Mouse (Mus musculus) MEL (cell line): ENCODE results near the gene Hnrnpa2b1. TPM values are rescaled to one million over a fixed set of nuclear protein-coding genes. Genes with fewer than 3 reads are reported as not detected.

Experiments
- DNase-seq: peaks from one replicate; pipeline ENCODE4 v3.0.0; 2011; ENCODE audit warnings: low read depth, low spot score
- H3K27ac ChIP-seq: 2 replicates; pipeline ENCODE4 v1.5.1; 2012; ENCODE audit warnings: low read depth, mild to moderate bottlenecking, control low read depth, low read length, moderate library complexity; ENCODE audit not compliant: control insufficient read depth
- H3K27me3 ChIP-seq, 2 experiments: fragments of 150-350 bp in 1 of 2; sonication (generic) in 1 of 2; 2 replicates each; pipeline ENCODE4 v1.6.1; 2012; ENCODE audit warnings: low read length in 2 of 2, mild to moderate bottlenecking in 2 of 2, improper control_type of control experiment in 1 of 2, moderate library complexity in 1 of 2; ENCODE audit not compliant: insufficient read depth in 2 of 2, control insufficient read depth in 1 of 2
- H3K36me3 ChIP-seq, 2 experiments: 2 replicates each; pipeline ENCODE4 v1.6.1; 2012 to 2014; ENCODE audit warnings: low read length in 2 of 2, improper control_type of control experiment in 1 of 2, inconsistent platforms in 1 of 2, mild to moderate bottlenecking in 1 of 2; ENCODE audit not compliant: insufficient read depth in 2 of 2, control insufficient read depth in 1 of 2
- H3K4me1 ChIP-seq, 2 experiments: fragments of 150-350 bp in 1 of 2; sonication (generic) in 1 of 2; 2 replicates each; pipeline ENCODE4 v1.6.1; 2012; ENCODE audit warnings: low read length in 2 of 2, improper control_type of control experiment in 1 of 2, mild to moderate bottlenecking in 1 of 2; ENCODE audit not compliant: insufficient read depth in 2 of 2, control insufficient read depth in 1 of 2
- H3K4me3 ChIP-seq, 2 experiments: fragments of 150-350 bp in 1 of 2; sonication (generic) in 1 of 2; 2 replicates each; pipeline ENCODE4 v1.5.1; 2012; ENCODE audit warnings: low read depth in 2 of 2, low read length in 2 of 2, mild to moderate bottlenecking in 2 of 2, moderate library complexity in 2 of 2, control low read depth in 1 of 2, improper control_type of control experiment in 1 of 2; ENCODE audit not compliant: control insufficient read depth in 1 of 2, insufficient read depth in 1 of 2
- H3K79me2 ChIP-seq: 2 replicates; pipeline ENCODE4 v1.6.1; 2012; ENCODE audit warnings: mild to moderate bottlenecking, low read length, moderate library complexity; ENCODE audit not compliant: control insufficient read depth, poor library complexity, insufficient read depth
- H3K9ac ChIP-seq: 2 replicates; pipeline ENCODE4 v1.6.1; 2012; ENCODE audit warnings: low read depth, mild to moderate bottlenecking, control low read depth, low read length, moderate library complexity; ENCODE audit not compliant: control insufficient read depth, poor library complexity, severe bottlenecking
- H3K9me3 ChIP-seq: fragments of 150-350 bp; sonication (generic); replicated peaks from 2 replicates; pipeline ENCODE4 v1.6.1; 2012; ENCODE audit warnings: mild to moderate bottlenecking, low read length, improper control_type of control experiment, moderate library complexity; ENCODE audit not compliant: insufficient read depth
- BHLHE40 ChIP-seq: IDR thresholded peaks from 2 replicates; pipeline ENCODE4 v1.6.1; 2012; ENCODE audit warnings: low read depth, mild to moderate bottlenecking, inconsistent platforms, low read length, improper control_type of control experiment, borderline replicate concordance
- CHD1 ChIP-seq: IDR thresholded peaks from 2 replicates; pipeline ENCODE4 v1.6.1; 2012; ENCODE audit warnings: low read depth, mild to moderate bottlenecking, inconsistent platforms, low read length, improper control_type of control experiment
- CHD2 ChIP-seq: IDR thresholded peaks from 2 replicates; pipeline ENCODE4 v1.6.1; 2011; ENCODE audit warnings: low read length, improper control_type of control experiment
- CTCF ChIP-seq, 3 experiments: IDR thresholded peaks in 2 of 3; conservative IDR thresholded peaks in 1 of 3; 2 replicates each; pipeline ENCODE4 v1.5.1; 2011 to 2012; ENCODE audit warnings: low read length in 3 of 3, low read depth in 2 of 3, mild to moderate bottlenecking in 2 of 3, improper control_type of control experiment in 1 of 3, inconsistent platforms in 1 of 3, mixed read lengths in 1 of 3, moderate library complexity in 1 of 3; ENCODE audit not compliant: control insufficient read depth in 1 of 3, insufficient read depth in 1 of 3, poor library complexity in 1 of 3, severe bottlenecking in 1 of 3
- E2F4 ChIP-seq: IDR thresholded peaks from 2 replicates; pipeline ENCODE4 v1.6.1; 2011; ENCODE audit warnings: low read depth, low read length, improper control_type of control experiment, borderline replicate concordance
- GABPA ChIP-seq: IDR thresholded peaks from 2 replicates; pipeline ENCODE4 v1.6.1; 2012; ENCODE audit warnings: low read depth, mild to moderate bottlenecking, inconsistent platforms, low read length, improper control_type of control experiment, moderate library complexity
- GATA1 ChIP-seq: IDR thresholded peaks from 2 replicates; pipeline ENCODE4 v1.6.1; 2011; ENCODE audit warnings: low read depth, low read length, improper control_type of control experiment
- HCFC1 ChIP-seq: IDR thresholded peaks from 2 replicates; pipeline ENCODE4 v1.6.1; 2012; ENCODE audit warnings: low read depth, mild to moderate bottlenecking, inconsistent platforms, low read length, improper control_type of control experiment, moderate library complexity
- JUND ChIP-seq: IDR thresholded peaks from 2 replicates; pipeline ENCODE4 v1.6.1; 2011; ENCODE audit warnings: low read depth, mild to moderate bottlenecking, improper control_type of control experiment, low read length
- KAT2A ChIP-seq: conservative IDR thresholded peaks from 2 replicates; pipeline ENCODE4 v1.6.1; 2012; ENCODE audit warnings: low read depth, low read length, improper control_type of control experiment, inconsistent platforms
- MAFK ChIP-seq: IDR thresholded peaks from 2 replicates; pipeline ENCODE4 v1.6.1; 2011; ENCODE audit warnings: low read depth, mild to moderate bottlenecking, low read length, improper control_type of control experiment, borderline replicate concordance
- MAX ChIP-seq: IDR thresholded peaks from 2 replicates; pipeline ENCODE4 v1.6.1; 2011; ENCODE audit warnings: low read length, improper control_type of control experiment
- MAZ ChIP-seq: IDR thresholded peaks from 2 replicates; pipeline ENCODE4 v1.6.1; 2012; ENCODE audit warnings: low read depth, mild to moderate bottlenecking, inconsistent platforms, low read length, improper control_type of control experiment
- MEF2A ChIP-seq: IDR thresholded peaks from 2 replicates; pipeline ENCODE4 v1.6.1; 2014; ENCODE audit warnings: low read depth, mild to moderate bottlenecking, inconsistent platforms, low read length, improper control_type of control experiment; ENCODE audit not compliant: poor library complexity, insufficient replicate concordance, severe bottlenecking; ENCODE audit errors: extremely low read depth
- MXI1 ChIP-seq: IDR thresholded peaks from 2 replicates; pipeline ENCODE4 v1.6.1; 2011; ENCODE audit warnings: mild to moderate bottlenecking, low read depth, low read length, improper control_type of control experiment
- MYB ChIP-seq: IDR thresholded peaks from 2 replicates; pipeline ENCODE4 v1.6.1; 2011; ENCODE audit warnings: mild to moderate bottlenecking, low read depth, low read length, improper control_type of control experiment
- MYC ChIP-seq: IDR thresholded peaks from 2 replicates; pipeline ENCODE4 v1.6.1; 2011; ENCODE audit warnings: low read depth, mild to moderate bottlenecking, low read length, improper control_type of control experiment, moderate library complexity
- NELFE ChIP-seq: IDR thresholded peaks from 2 replicates; pipeline ENCODE4 v1.6.1; 2011; ENCODE audit warnings: low read depth, low read length, improper control_type of control experiment
- NRF1 ChIP-seq: IDR thresholded peaks from 2 replicates; pipeline ENCODE4 v1.6.1; 2014; ENCODE audit warnings: low read depth, mild to moderate bottlenecking, inconsistent platforms, low read length, improper control_type of control experiment, moderate library complexity; ENCODE audit not compliant: poor library complexity, insufficient read depth, severe bottlenecking
- POLR2AphosphoS5 ChIP-seq: IDR thresholded peaks from 2 replicates; pipeline ENCODE4 v1.6.1; 2012; ENCODE audit warnings: low read depth, borderline replicate concordance, mild to moderate bottlenecking, inconsistent platforms, low read length, moderate library complexity, mixed read lengths
- RAD21 ChIP-seq: IDR thresholded peaks from 2 replicates; pipeline ENCODE4 v1.6.1; 2011; ENCODE audit warnings: mild to moderate bottlenecking, low read depth, low read length, improper control_type of control experiment
- SIN3A ChIP-seq: IDR thresholded peaks from 2 replicates; pipeline ENCODE4 v1.6.1; 2012; ENCODE audit warnings: low read length, improper control_type of control experiment, inconsistent platforms
- UBTF ChIP-seq: IDR thresholded peaks from 2 replicates; pipeline ENCODE4 v1.6.1; 2012; ENCODE audit warnings: low read depth, mild to moderate bottlenecking, inconsistent platforms, low read length, improper control_type of control experiment, moderate library complexity, borderline replicate concordance; ENCODE audit not compliant: insufficient read depth
- USF1 ChIP-seq: IDR thresholded peaks from 2 replicates; pipeline ENCODE4 v1.6.1; 2014; ENCODE audit warnings: low read depth, mild to moderate bottlenecking, inconsistent platforms, low read length, improper control_type of control experiment, moderate library complexity
- USF2 ChIP-seq, 2 experiments: IDR thresholded peaks; 2 replicates each; pipeline ENCODE4 v1.6.1; 2011 to 2012; ENCODE audit warnings: improper control_type of control experiment in 2 of 2, low read length in 2 of 2, borderline replicate concordance in 1 of 2, inconsistent platforms in 1 of 2, low read depth in 1 of 2, mild to moderate bottlenecking in 1 of 2; ENCODE audit not compliant: insufficient read depth in 1 of 2
- ZC3H11A ChIP-seq: IDR thresholded peaks from 2 replicates; pipeline ENCODE4 v1.6.1; 2012; ENCODE audit warnings: low read depth, mild to moderate bottlenecking, inconsistent platforms, low read length, improper control_type of control experiment
- ZMIZ1 ChIP-seq: IDR thresholded peaks from 2 replicates; pipeline ENCODE4 v1.6.1; 2012; ENCODE audit warnings: low read depth, mild to moderate bottlenecking, inconsistent platforms, low read length, improper control_type of control experiment, moderate library complexity
- polyA plus RNA-seq, 2 experiments: library from polyadenylated mRNA; stranded (reverse) in 1 of 2; unstranded in 1 of 2; fragments of >175 nt in 1 of 2; fragments of >200 nt in 1 of 2; gene quantifications; 2 replicates each; pipeline versions ENCODE4 v1.2.1 to v1.2.4; 2012; ENCODE audit warnings: low replicate concordance in 2 of 2, low read depth in 1 of 2; ENCODE audit not compliant: insufficient read length in 2 of 2, insufficient read depth in 1 of 2, missing spikeins in 1 of 2
- total RNA-seq: library from RNA; depleted of rRNA; stranded (reverse); fragments of 300-350 nt; gene quantifications from 2 replicates; pipeline ENCODE4 v1.2.3, GENCODE M21; 2012

The Hnrnpa2b1 gene
- total and polyA plus RNA-seq, 3 experiments = 635 to 1,710 (median 1,226) TPM

DNA sequence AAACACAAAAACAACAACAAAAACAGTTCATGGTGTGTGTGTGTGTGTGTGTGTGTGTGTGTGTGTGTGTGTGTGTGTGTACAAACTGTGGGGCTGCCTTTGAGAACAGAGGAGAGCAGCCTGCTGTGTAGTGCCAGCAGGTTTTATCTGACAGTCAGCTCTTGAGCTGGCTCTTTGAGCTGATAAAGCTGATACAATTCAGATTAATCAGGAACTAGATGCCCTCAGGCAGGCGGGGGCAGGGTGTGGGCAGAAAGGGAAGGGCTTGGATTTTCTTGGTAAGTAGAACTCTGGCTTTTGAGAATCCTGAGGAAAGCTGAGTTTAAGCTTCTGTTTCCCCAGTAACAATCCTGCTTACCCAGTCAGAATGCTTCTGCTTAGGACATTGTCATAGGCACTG lies 36.0 kb upstream of the Hnrnpa2b1 start:
- Histone ChIP-seq H3K9me3 (no peaks in the 10 kb centered on the region), H3K36me3 (peaks cover 0 to 7% of the 10 kb centered on the region in 2 experiments; a peak in 2 of 4 replicates), H3K79me2 (no peaks in the 10 kb centered on the region), H3K4me1 (peaks cover 0 to 3% of the 10 kb centered on the region in 2 experiments; a peak in 3 of 4 replicates), H3K4me3 (no peak overlapping the region), H3K9ac (no peak overlapping the region), H3K27me3 (no peaks in the 10 kb centered on the region), H3K27ac (no peak overlapping the region)
- no peak for DNase-seq
- TF ChIP-seq SIN3A (no peak), ZMIZ1 (no peak), KAT2A (no peak), GATA1 (peak; percentile 44; the same call in 1 of the 2 replicates), MEF2A (no peak), BHLHE40 (no peak)

DNA sequence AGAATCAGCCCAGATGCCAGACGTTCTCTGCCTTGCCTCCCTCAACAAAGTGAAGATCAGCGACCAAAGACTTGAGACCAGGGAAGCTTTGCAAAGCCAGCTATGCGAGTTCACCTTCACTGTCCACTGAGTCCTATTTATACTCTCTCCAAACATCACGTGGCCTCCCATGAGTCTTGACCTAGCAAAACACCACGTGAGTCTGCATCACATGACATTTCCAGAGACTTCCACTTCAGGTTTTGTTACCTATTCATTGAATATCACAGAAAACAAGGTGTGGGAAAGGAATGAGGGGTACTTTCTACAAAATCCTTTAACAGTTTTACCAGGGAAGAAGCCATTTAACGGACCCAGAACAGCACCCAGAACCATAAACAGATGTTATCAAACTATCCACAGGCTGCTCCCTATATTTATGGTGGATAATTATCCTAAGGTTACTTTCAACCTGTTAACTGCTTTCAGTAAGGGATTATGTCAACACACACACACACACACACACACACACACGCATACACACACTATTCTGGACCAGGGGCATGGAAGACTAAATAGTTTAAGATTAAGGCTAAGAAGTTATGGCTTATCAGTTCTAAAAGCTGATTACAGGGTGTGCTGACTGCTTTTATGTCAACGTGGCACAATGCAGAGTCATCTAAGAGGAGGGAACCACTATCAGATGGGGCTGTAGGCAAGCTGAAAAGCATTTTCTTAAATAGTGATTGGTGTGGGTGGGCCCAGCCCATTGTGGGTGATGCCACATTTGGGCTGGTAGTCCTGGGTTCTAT lies 27.8 kb upstream of the Hnrnpa2b1 start:
- Histone ChIP-seq H3K27ac (peak overlapping the region; percentile 13; the same call in 1 of the 2 replicates), H3K27me3 (no peaks in the 10 kb centered on the region), H3K9ac (no peak overlapping the region), H3K9me3 (no peaks in the 10 kb centered on the region), H3K36me3 (peaks cover 0 to 10% of the 10 kb centered on the region in 2 experiments; a peak in 2 of 4 replicates), H3K4me3 (no peak overlapping the region), H3K79me2 (no peaks in the 10 kb centered on the region), H3K4me1 (peaks cover 11 to 12% of the 10 kb centered on the region in 2 experiments)
- DNase-seq = peak; percentile 58
- TF ChIP-seq JUND (no peak), USF1 (peak; percentile 59; the same call in 1 of the 2 replicates), USF2 (IDR thresholded peaks at IDR 0.05; ENCODE audit: borderline replicate concordance in 1 of 2, insufficient read depth in 1 of 2, low read depth in 1 of 2, low read length in 2 of 2) (no peak), RAD21 (no peak), CTCF (IDR thresholded peaks at IDR 0.05 in 2 of 3, conservative IDR thresholded peaks at IDR 0.05 in 1 of 3; ENCODE audit: control insufficient read depth in 1 of 3, insufficient read depth in 1 of 3, low read depth in 2 of 3, low read length in 3 of 3, poor library complexity in 1 of 3, severe bottlenecking in 1 of 3) (no peak), CHD1 (no peak), MEF2A (peak; percentile 34; the same call in 1 of the 2 replicates), MAFK (peak; percentile 79), ZMIZ1 (no peak), MAX (peak; percentile 68), MXI1 (peak; percentile 70; the same call in 1 of the 2 replicates), SIN3A (peak; percentile 52; the same call in 1 of the 2 replicates), MYC (peak; percentile 70; the same call in 1 of the 2 replicates), ZC3H11A (no peak), NRF1 (no peak), E2F4 (no peak), MAZ (no peak), CHD2 (no peak), NELFE (no peak), HCFC1 (no peak), GABPA (0 out of 2 replicates have a peak, but pooled peaks have one; percentile 29), KAT2A (peak; percentile 27; the same call in 1 of the 2 replicates), POLR2AphosphoS5 (no peak), MYB (0 out of 2 replicates have a peak, but pooled peaks have one; percentile 17), UBTF (no peak), GATA1 (peak; percentile 82), BHLHE40 (0 out of 2 replicates have a peak, but pooled peaks have one; percentile 27)
